Mouse (Mus musculus): ENCODE measurements at regions not wholly inside any gene's neighbourhood (a gene's known extent, or its start where the extent isn't known, plus 50 kb on each side); places are given as distances from the start of the nearest gene placed in this dataset.
A peak's percentile ranks its signal among the peaks of the same experiment; 100 is the strongest.

DNA sequence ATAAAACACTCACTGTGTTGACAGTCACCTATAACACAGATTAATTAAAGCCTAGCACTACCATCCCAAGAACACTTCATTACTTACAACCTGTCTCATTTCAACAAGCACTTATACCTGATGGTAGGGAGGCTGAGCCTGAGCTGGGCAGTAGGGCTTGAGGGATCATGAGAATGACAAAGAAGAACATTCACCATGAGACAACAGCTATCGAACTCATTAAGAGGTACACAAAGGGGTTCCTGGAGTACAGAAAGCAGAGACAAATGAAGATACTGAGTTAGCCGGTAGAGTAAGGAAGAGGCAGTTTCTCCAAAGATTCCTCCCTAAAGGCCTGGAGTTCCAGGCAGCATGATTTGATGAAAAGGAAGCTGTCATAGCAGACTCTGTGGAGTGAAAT lies 136.0 kb upstream of the Nampt start:
- H3K4me1 ChIP-seq (ENCODE audit: control insufficient read depth, insufficient read depth, low read length) = no peaks in the 10 kb centered on the region
- H3K27me3 ChIP-seq (ENCODE audit: control insufficient read depth, insufficient read depth, low read depth, low read length) = no peaks in the 10 kb centered on the region
- H3K9me3 ChIP-seq (replicated peaks; ENCODE audit: control insufficient read depth, low read length, poor library complexity, severe bottlenecking) = no peaks in the 10 kb centered on the region
- no peak overlapping the region for H3K27ac ChIP-seq (ENCODE audit: low read length)
- no peak overlapping the region for H3K4me2 ChIP-seq (ENCODE audit: low read length)
- no peak for ATAC-seq
- H3K9ac ChIP-seq (ENCODE audit: low read depth, low read length) = no peak overlapping the region
- no peaks in the 10 kb centered on the region for H3K36me3 ChIP-seq (ENCODE audit: control insufficient read depth, insufficient read depth, low read length)
- H3K4me3 ChIP-seq (ENCODE audit: low read depth, low read length) = no peak overlapping the region
- WGBS = 82% methylated on average over 2 of the region's 2 CpGs

DNA sequence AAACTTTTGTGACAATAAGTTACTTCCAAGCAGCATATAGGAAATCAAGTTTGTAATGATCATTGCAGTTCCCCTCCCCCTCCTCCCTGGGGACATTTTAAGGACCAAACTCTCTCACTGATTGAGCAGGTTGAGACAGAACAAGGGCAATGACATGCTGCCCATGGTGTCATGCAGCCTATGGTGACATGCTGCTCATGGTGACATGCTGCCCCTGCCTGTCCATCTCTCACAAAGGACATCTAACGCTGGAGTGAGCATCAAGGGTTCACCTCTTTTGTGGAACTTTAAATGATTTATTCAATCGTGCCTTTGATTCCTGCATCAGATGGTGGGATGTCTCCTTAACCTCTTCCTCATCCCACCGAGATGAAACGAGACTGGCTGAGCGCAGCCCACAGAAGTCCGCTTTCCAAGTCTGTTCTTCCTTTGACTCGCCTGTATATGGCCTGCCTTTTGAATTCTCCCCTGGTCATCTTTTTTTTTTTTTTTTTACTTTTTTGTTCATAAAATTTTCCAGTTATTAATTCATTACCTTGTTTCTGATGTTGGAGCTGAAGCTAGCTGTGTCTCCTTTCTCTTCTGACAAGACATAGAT lies 133.5 kb upstream of the Nampt start:
- Histone ChIP-seq H3K9me3 (replicated peaks; ENCODE audit: control insufficient read depth, low read length, poor library complexity, severe bottlenecking) (no peaks in the 10 kb centered on the region), H3K4me2 (ENCODE audit: low read length) (no peak overlapping the region), H3K4me3 (ENCODE audit: low read depth, low read length) (no peak overlapping the region), H3K9ac (ENCODE audit: low read depth, low read length) (no peak overlapping the region), H3K4me1 (ENCODE audit: control insufficient read depth, insufficient read depth, low read length) (no peaks in the 10 kb centered on the region), H3K27me3 (ENCODE audit: control insufficient read depth, insufficient read depth, low read depth, low read length) (no peaks in the 10 kb centered on the region), H3K36me3 (ENCODE audit: control insufficient read depth, insufficient read depth, low read length) (no peaks in the 10 kb centered on the region), H3K27ac (ENCODE audit: low read length) (no peak overlapping the region)
- ATAC-seq = peak; percentile 70; the same call in 1 of the 2 replicates
- 66% methylated on average over 7 of the region's 7 CpGs for WGBS

DNA sequence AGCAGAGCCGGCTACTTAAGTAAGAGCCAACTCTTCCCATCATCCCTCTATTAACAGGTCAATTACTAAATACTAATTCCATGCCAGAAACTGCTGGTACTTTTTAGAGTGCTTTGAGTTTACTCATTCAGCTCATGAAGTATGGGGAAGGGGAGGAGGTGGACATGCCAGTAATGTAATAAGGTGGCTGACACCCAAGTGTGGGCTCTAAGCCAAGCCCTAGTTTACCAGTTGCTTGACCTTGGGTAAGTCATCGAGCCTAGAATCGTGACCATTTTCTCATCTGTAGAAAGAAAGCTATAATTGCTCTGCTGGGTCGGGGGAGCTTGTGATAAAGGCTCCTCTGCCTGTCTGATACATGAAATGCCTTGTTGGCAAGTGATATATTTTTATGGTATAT lies 130.0 kb upstream of the Nampt start:
- H3K27me3 ChIP-seq (ENCODE audit: control insufficient read depth, insufficient read depth, low read depth, low read length) = no peaks in the 10 kb centered on the region
- no peak overlapping the region for H3K4me3 ChIP-seq (ENCODE audit: low read depth, low read length)
- WGBS = 86% methylated on average over 4 of the region's 4 CpGs

DNA sequence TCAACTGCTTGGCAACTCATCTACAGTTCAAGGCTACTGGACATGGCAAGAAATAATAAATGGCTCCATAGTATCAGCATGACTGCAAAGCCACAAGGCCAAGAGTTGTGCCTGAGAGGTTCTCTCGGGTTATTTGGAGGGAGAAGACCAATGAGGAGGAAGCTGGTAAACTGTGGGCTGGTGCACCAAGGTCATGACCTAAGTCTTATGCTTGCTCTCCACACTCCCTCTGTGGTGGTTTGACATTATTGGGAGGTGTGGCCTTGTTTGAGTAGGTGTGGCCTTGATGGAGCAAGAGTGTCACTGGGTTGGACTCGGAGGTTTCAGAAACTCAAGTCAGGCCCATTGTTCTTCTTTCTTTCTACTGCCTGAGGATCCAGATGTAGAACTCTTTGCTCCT lies 129.2 kb upstream of the Nampt start:
- no peak for ATAC-seq
- no peak overlapping the region for H3K9ac ChIP-seq (ENCODE audit: low read depth, low read length)
- WGBS = 96% methylated on average over 2 of the region's 2 CpGs

More for the DNA sequence above, 130.0 kb upstream of the Nampt start:
- no peaks in the 10 kb centered on the region for H3K9me3 ChIP-seq (replicated peaks; ENCODE audit: control insufficient read depth, low read length, poor library complexity, severe bottlenecking)
- H3K27ac ChIP-seq (ENCODE audit: low read length) = no peak overlapping the region
- H3K36me3 ChIP-seq (ENCODE audit: control insufficient read depth, insufficient read depth, low read length) = no peaks in the 10 kb centered on the region
- no peak for ATAC-seq
- no peak overlapping the region for H3K4me2 ChIP-seq (ENCODE audit: low read length)
- no peak overlapping the region for H3K9ac ChIP-seq (ENCODE audit: low read depth, low read length)
- H3K4me1 ChIP-seq (ENCODE audit: control insufficient read depth, insufficient read depth, low read length) = no peaks in the 10 kb centered on the region

DNA sequence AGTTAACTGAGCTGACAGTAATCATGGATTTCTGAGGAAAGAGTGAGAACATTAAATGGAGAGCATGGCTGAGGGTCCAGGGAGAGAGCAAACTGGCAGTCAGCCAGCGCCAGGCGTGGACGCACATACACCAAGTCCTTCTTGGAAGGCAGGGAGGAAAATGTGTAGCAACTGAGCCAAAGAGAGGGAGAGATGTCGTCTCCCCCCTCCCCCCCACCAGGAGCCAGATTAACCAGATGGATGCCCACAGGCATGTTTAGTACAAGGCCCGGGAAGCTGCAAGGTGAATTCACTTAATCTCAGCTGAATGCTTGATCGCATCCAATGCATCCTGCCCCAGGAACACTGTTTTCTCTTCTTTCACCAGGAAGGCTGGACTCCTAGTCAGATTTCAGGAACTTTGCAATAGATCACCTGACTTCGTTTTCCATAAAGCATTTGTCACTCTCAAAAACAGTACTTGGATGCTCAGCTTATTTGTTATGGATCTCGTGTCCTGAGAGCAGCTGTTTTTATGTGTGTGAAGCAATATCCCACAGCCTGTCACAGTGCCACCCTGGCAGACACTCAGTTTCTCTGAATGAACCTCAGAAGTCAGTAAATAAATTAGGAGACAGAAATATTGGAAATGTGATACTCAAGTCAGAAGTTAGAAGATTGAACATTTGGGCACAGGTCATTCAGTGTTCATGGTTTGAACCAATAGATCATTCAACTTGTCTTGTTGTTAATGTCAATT lies 127.1 kb upstream of the Nampt start:
- peak; percentile 39; the same call in 1 of the 2 replicates for ATAC-seq
- 41% methylated on average over 8 of the region's 8 CpGs for WGBS
- H3K4me1 ChIP-seq (ENCODE audit: control insufficient read depth, insufficient read depth, low read length) = no peaks in the 10 kb centered on the region
- H3K4me3 ChIP-seq (ENCODE audit: low read depth, low read length) = no peak overlapping the region
- H3K36me3 ChIP-seq (ENCODE audit: control insufficient read depth, insufficient read depth, low read length) = no peaks in the 10 kb centered on the region
- H3K9me3 ChIP-seq (replicated peaks; ENCODE audit: control insufficient read depth, low read length, poor library complexity, severe bottlenecking) = no peaks in the 10 kb centered on the region
- no peak overlapping the region for H3K27ac ChIP-seq (ENCODE audit: low read length)
- no peaks in the 10 kb centered on the region for H3K27me3 ChIP-seq (ENCODE audit: control insufficient read depth, insufficient read depth, low read depth, low read length)
- H3K4me2 ChIP-seq (ENCODE audit: low read length) = no peak overlapping the region
- no peak overlapping the region for H3K9ac ChIP-seq (ENCODE audit: low read depth, low read length)

More for the DNA sequence above, 129.2 kb upstream of the Nampt start:
- no peaks in the 10 kb centered on the region for H3K27me3 ChIP-seq (ENCODE audit: control insufficient read depth, insufficient read depth, low read depth, low read length)
- H3K4me2 ChIP-seq (ENCODE audit: low read length) = no peak overlapping the region
- no peak overlapping the region for H3K27ac ChIP-seq (ENCODE audit: low read length)
- H3K9me3 ChIP-seq (replicated peaks; ENCODE audit: control insufficient read depth, low read length, poor library complexity, severe bottlenecking) = no peaks in the 10 kb centered on the region
- H3K36me3 ChIP-seq (ENCODE audit: control insufficient read depth, insufficient read depth, low read length) = no peaks in the 10 kb centered on the region
- H3K4me1 ChIP-seq (ENCODE audit: control insufficient read depth, insufficient read depth, low read length) = no peaks in the 10 kb centered on the region
- H3K4me3 ChIP-seq (ENCODE audit: low read depth, low read length) = no peak overlapping the region

DNA sequence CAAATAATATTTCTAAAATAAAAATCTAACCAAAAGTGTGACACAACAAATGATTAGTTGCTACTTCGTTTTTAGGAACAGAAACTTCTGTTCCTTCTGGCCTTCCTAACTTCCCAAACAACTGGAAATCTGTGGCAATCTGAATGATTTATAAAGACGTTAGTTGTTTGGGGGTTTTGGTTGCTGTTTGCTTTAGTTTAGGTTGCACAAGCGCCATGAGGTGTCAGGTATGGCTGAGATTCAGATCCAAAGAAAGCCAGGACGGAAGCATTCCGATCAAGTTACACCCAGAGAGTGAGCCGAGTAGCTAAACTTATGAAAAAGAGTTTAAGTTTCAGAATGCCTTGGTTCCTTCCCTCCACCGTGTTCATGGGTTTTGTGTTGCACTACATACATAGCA lies 126.4 kb upstream of the Nampt start:
- Histone ChIP-seq H3K9me3 (replicated peaks; ENCODE audit: control insufficient read depth, low read length, poor library complexity, severe bottlenecking) (no peaks in the 10 kb centered on the region), H3K27me3 (ENCODE audit: control insufficient read depth, insufficient read depth, low read depth, low read length) (no peaks in the 10 kb centered on the region), H3K36me3 (ENCODE audit: control insufficient read depth, insufficient read depth, low read length) (no peaks in the 10 kb centered on the region), H3K4me2 (ENCODE audit: low read length) (no peak overlapping the region), H3K4me1 (ENCODE audit: control insufficient read depth, insufficient read depth, low read length) (no peaks in the 10 kb centered on the region), H3K9ac (ENCODE audit: low read depth, low read length) (no peak overlapping the region), H3K27ac (ENCODE audit: low read length) (no peak overlapping the region), H3K4me3 (ENCODE audit: low read depth, low read length) (no peak overlapping the region)
- no peak for ATAC-seq
- WGBS = 91% methylated on average over 7 of the region's 7 CpGs

DNA sequence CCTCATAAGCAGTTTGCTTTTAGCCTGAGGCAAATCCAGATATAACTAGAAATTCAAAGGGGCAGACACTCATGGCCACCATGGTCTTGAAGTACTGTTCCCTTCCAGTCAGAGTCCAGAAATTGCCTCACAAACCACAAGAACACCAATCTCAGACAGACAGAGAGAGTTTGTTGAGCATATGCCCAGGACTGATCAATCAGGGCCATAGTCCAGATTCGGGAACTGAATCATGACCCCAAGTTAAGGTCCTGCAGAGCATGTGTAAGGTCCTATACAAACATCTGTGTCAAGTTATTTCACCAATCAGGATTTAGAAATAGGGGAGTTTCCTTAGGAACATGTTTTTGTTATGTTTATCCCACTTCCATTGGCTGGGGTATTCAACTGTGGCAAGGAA lies 125.7 kb upstream of the Nampt start:
- Histone ChIP-seq H3K4me1 (ENCODE audit: control insufficient read depth, insufficient read depth, low read length) (no peaks in the 10 kb centered on the region), H3K27me3 (ENCODE audit: control insufficient read depth, insufficient read depth, low read depth, low read length) (no peaks in the 10 kb centered on the region), H3K4me2 (ENCODE audit: low read length) (no peak overlapping the region), H3K36me3 (ENCODE audit: control insufficient read depth, insufficient read depth, low read length) (no peaks in the 10 kb centered on the region), H3K9ac (ENCODE audit: low read depth, low read length) (no peak overlapping the region), H3K9me3 (replicated peaks; ENCODE audit: control insufficient read depth, low read length, poor library complexity, severe bottlenecking) (no peaks in the 10 kb centered on the region), H3K4me3 (ENCODE audit: low read depth, low read length) (no peak overlapping the region), H3K27ac (ENCODE audit: low read length) (no peak overlapping the region)
- no peak for ATAC-seq
- WGBS = 84% methylated on average over 1 of the region's 1 CpGs

DNA sequence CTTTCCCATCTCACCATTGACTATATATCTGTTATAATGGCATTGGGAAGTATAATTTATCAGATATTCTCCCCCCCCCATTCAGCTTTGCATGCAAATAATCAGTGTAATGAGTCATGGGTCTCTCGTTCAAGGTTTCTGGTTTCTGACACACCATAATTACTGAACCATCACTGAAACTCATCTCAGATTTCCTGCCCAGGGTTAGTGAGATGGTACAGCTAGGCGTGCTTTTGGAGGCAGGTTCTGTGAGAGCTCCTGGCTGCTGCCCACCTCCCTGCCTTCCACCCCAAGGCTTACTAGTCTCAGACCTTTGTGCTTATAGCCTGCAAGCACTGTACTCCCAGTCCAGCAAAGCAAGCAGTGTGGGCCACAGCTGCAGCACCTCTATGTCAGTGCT lies 122.5 kb upstream of the Nampt start:
- H3K9me3 ChIP-seq (replicated peaks; ENCODE audit: control insufficient read depth, low read length, poor library complexity, severe bottlenecking) = no peaks in the 10 kb centered on the region
- no peak for ATAC-seq
- no peaks in the 10 kb centered on the region for H3K4me1 ChIP-seq (ENCODE audit: control insufficient read depth, insufficient read depth, low read length)
- H3K4me3 ChIP-seq (ENCODE audit: low read depth, low read length) = no peak overlapping the region
- no peaks in the 10 kb centered on the region for H3K27me3 ChIP-seq (ENCODE audit: control insufficient read depth, insufficient read depth, low read depth, low read length)
- 90% methylated on average over 2 of the region's 2 CpGs for WGBS
- no peak overlapping the region for H3K4me2 ChIP-seq (ENCODE audit: low read length)
- H3K27ac ChIP-seq (ENCODE audit: low read length) = no peak overlapping the region
- no peaks in the 10 kb centered on the region for H3K36me3 ChIP-seq (ENCODE audit: control insufficient read depth, insufficient read depth, low read length)
- H3K9ac ChIP-seq (ENCODE audit: low read depth, low read length) = no peak overlapping the region

DNA sequence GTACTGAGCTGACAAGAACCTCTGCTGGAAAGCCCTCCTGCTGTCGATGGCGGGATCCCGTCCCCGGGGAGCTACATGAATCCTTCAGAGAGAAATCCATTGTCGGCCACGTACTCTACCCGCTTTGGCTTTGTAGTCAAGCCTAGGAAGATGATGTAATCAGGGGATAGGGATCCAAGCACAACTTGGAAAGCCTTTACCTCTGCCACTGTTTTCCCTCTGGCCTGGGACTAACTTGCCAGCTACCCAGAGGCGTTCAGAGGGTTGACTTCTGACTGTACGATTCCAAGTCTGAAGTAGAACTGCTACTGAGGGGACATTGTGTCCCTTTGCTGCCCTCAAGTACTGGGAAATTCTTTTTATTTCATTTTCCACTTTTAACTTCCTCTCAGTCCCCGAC lies 110.2 kb upstream of the Nampt start:
- Histone ChIP-seq H3K9me3 (replicated peaks; ENCODE audit: control insufficient read depth, low read length, poor library complexity, severe bottlenecking) (no peaks in the 10 kb centered on the region), H3K27ac (ENCODE audit: low read length) (no peak overlapping the region), H3K9ac (ENCODE audit: low read depth, low read length) (no peak overlapping the region), H3K4me1 (ENCODE audit: control insufficient read depth, insufficient read depth, low read length) (no peaks in the 10 kb centered on the region), H3K4me2 (ENCODE audit: low read length) (no peak overlapping the region), H3K4me3 (ENCODE audit: low read depth, low read length) (no peak overlapping the region), H3K27me3 (ENCODE audit: control insufficient read depth, insufficient read depth, low read depth, low read length) (no peaks in the 10 kb centered on the region), H3K36me3 (ENCODE audit: control insufficient read depth, insufficient read depth, low read length) (no peaks in the 10 kb centered on the region)
- WGBS = 90% methylated on average over 10 of the region's 10 CpGs
- ATAC-seq = no peak

Data from midbrain, embryonic 16.5 days (tissue).